Mouse (Mus musculus) urinary bladder, postnatal 14 days (tissue): ENCODE measurements around the gene Lrrk2.
A peak's percentile ranks its signal among the peaks of the same experiment; 100 is the strongest.

Source experiments
- DNase-seq: peaks from one replicate; pipeline ENCODE4 v3.0.0; 2021; ENCODE audit warnings: low spot score

Lrrk2 gene

GRCm38 (mm10) chr15:91690648-91691047, 17.7 kb downstream of the Lrrk2 start:
- peak; percentile 4 for DNase-seq

- no peak for DNase-seq
Measured at GRCm38 (mm10) chr15:91693051-91693450, 20.1 kb downstream of the Lrrk2 start.

DNA sequence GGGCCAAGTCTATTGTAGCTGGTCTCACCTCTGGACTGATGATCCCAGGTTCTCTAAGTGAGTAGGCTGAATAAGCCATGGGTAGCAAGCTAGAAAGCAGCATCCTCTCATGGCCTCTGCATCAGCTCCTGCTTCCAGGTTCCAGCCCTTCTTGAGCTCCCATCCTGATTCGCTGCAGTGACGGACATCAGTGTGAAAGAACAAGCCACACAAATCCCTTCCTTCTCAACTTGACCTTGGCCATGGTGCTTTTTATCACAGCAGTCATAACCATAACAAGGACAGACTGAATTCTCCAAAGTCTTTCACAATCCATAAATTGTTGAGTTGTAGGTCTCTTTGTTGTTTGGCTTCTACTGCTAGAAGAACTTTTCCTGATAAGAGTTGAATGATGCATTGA, 20.9 kb downstream of the Lrrk2 start:
- DNase-seq, result no peak

DNA sequence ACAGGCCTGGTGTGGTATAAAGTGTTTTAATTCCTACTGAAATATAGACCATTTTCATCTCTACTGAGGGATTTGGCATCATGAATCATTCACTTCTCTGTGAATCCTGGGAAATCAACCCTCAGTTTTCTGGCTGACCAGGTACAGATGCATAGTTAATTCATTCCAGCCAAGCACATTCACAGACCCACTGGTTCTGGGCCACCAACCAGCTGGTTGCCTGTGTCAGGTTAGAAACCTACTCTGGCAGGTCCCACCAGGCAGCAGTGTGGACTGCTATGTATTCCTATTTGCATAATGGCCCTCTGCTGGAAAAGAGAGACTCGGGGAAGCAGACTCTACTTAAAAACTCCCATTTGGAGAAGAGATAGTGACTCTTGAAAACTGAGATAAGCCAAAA, 27.9 kb downstream of the Lrrk2 start:
- no peak for DNase-seq

DNA sequence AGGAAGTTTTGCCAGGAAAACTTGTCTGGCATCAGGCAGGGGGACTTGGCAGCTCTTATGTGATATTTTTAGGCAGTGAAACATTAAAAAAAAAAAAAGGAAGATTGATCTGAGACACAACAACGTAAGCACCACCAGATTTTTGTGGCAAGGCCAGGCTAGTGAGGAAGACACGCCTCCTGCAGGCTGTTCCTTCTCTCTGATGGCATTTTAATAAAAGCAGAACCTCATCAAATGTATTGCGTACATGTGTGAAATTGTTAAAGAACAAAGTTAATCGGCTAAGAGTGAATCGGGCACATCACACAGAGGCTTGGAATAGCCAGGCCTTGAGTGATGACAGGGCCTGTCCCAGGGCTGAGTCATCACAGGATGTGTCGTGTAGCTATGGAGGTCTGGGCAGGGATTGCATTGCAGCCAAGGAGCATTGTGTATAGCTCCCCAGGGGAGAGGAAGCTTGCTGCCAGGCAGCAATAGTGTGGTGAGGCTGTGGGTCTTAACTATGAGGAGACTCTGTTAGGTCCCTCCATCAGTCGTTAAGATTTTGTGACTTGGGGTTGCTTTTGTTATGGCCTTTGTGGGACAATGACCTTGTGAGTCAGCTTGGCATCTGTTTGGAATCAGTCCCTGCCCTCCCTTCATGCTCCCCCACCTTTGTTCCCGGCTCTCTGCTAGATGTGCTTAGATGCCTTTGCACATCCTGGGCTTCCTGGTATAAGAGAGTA, 30.2 kb downstream of the Lrrk2 start:
- peak; percentile 5 for DNase-seq

GRCm38 (mm10) chr15:91704091-91704490, 31.1 kb downstream of the Lrrk2 start:
- no peak for DNase-seq

- no peak for DNase-seq
Measured at GRCm38 (mm10) chr15:91709207-91710130, 36.5 kb downstream of the Lrrk2 start.

- DNase-seq, result no peak
Measured at GRCm38 (mm10) chr15:91735216-91735922, 62.4 kb downstream of the Lrrk2 start.

GRCm38 (mm10) chr15:91736791-91737533, 64.0 kb downstream of the Lrrk2 start:
- peak; percentile 56 for DNase-seq

GRCm38 (mm10) chr15:91738808-91739207, 65.8 kb downstream of the Lrrk2 start:
- no peak for DNase-seq

DNA sequence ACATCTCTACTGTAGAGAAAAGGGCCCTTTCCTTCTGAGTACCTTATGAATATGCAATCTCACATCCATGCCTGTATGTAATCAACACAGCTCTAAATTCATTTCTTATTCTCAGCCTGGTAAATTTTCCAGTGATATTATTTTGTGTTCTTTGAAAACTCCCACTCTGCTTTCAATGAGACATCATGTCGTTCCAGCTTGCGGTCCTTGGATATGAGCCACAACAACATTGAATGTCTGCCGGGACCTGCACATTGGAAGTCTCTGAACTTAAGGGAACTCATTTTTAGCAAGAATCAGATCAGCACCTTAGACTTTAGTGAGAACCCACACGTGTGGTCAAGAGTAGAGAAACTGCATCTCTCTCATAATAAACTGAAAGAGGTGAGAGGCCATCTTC, 72.5 kb downstream of the Lrrk2 start:
- no peak for DNase-seq

- peak; percentile 7 for DNase-seq
Measured at GRCm38 (mm10) chr15:91752111-91752510, 79.1 kb downstream of the Lrrk2 start.

DNA sequence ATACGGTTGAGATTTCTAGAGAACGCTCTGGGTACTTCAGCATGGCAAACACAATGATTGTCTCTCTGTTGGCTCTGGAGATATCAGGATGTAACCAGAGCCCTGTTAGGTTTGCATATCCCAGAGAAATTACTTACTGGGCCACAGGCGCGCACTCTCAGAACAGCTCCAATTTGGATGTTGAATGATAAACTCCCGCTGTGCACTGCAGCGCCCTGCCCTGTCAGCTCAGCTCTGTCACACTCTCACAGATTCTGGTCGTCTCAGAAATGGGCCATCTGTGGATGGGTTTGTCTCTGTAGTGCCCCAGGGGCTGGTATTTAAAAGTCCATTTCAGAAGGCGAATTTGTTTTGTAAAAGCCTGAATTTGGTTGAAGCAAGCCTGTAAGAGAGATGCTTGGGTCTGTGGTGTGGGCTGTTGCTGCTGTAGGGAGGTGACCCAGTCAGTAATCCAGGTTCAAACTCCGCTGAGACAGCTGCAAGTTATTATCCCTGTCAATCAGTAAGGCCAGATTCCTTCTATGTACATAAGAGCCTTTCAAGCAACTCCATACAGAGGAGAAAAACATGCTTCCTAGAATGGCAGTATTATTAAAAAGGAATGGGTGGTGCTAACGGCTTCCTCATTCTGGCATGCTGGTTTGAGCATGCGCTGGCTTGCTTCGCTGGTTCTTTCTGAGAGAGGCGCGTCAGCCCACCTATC, 80.6 kb downstream of the Lrrk2 start:
- no peak for DNase-seq

DNA sequence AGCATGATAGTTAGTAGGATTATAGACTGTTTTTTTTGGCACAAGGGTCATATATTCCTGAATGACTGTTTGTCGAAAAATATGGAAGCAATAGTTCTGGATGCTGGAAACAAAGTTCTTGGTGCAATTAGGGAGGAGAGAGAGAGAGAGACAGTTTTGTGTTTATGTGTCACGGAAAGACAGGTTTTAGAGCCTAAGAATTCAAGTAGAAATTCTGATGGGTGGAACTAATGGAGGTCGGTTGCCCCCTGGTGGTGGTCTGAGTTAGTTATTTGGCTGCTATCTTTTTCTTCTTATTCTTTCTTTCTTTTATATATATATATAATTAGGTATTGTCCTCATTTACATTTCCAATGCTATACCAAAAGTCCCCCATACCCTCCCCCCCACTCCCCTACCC, 81.6 kb downstream of the Lrrk2 start:
- DNase-seq, result peak; percentile 66

GRCm38 (mm10) chr15:91755756-91756155, 82.8 kb downstream of the Lrrk2 start:
- DNase-seq, result no peak

DNA sequence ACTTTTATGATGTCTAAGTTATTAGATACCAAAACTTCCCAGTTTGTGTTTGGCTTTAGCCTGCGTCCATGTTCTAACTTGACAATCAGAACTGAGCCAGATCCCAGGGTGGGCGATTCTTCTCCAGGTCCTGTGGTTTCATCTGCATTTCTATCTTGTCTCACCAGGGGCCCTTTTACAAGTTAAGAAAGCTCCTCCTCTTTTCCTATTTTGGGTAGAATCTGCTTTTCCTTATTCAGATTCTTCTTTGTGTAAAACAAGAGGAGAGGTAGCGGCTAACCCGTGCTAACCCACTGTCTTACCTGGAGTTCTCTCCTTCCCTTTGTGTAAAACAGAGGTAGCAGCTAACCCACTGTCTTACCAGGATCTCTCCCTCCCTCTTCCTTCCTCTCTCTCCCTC, 99.1 kb downstream of the Lrrk2 start:
- DNase-seq, result no peak

DNA sequence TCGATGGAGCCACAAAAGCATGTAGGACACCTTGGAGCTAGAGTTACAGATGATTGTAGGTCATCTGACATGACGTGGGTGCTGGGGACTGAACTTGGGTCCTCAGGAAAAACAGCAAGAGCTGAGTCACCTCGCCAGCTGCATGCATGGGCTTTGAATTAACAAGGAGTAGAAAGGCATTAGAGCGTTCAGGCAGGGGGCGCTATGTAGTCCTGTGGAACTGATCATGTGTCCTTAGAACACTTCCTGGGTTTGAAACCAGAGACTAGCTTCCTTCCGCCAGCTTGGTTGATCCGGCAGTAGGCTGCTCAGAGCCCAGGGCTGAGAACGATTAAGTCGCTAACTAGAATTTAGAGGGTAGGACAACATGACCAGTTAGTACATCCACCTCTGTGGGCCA, 106.2 kb downstream of the Lrrk2 start:
- DNase-seq, result no peak

DNA sequence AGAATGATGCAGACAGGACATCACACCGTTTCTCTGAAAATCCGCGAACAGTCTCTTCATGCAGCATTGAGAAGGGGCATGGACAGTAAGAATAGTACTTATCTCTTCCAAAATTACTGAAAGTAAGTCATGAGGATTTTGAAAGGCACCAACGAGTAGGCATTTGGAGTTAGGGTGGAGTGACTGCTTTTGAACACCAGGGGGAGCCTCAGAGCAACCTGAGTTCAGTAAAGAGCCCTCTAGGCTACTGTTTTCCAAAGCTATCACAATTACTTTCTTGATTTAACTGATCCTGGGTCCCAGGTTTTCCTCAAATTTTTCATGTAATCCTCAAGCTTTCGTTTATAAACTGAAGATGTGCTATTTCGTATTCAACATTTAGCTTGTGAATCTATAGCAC, 108.2 kb downstream of the Lrrk2 start:
- peak; percentile 32 for DNase-seq

- DNase-seq, result no peak
Measured at GRCm38 (mm10) chr15:91788338-91788737, 115.4 kb downstream of the Lrrk2 start.

DNA sequence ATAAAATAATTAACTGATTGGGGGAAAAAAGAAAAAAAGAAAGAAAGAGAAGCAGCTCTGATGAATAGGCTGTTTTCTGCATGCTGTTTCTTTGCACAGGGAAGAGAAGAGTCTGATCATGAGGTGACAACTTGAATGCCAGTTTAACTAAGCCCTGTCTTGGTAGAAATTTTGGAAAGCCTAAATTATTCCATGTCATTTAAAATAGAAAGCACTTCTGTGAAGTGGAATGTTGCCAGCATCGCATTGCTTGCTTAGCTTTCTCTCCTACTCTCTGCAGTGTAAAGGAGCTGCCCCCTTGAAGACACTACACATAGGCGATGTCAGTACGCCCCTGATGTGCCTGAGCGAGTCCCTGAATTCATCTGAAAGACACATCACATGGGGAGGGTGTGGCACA, 133.5 kb downstream of the Lrrk2 start:
- DNase-seq, result no peak

GRCm38 (mm10) chr15:91835319-91835718, 162.3 kb downstream of the Lrrk2 start:
- no peak for DNase-seq
